Comparison of ENCODE assay signal across 8 mouse cellular contexts in genomic region chr3:89195979-89196877, GRCm38 (mm10). TPM values are rescaled to one million over a fixed set of nuclear protein-coding genes. Genes with fewer than 3 reads are reported as not detected.
DNase-seq lines count a peak whose midpoint lies in the region; ATAC-seq and TF ChIP-seq lines count a peak whose summit lies in the region.

No protein-coding gene starts in this region.

- TF ChIP-seq CTCF in lung, embryonic 14.5 days (IDR thresholded peaks at IDR 0.05; ENCODE audit: low read depth), result peak; percentile 63
- TF ChIP-seq CTCF in olfactory bulb, adult 2 months (IDR thresholded peaks at IDR 0.05; ENCODE audit: insufficient read depth, low read depth, low read length), result no peak
- 0 out of 2 replicates have a peak, but pooled peaks have one; percentile 31 for TF ChIP-seq CTCF in thymus, adult 2 months (IDR thresholded peaks at IDR 0.05; ENCODE audit: borderline replicate concordance, control insufficient read depth, extremely low read depth, insufficient read depth, low read length, poor library complexity)

- H3K4me1 ChIP-seq in forebrain, embryonic 14.5 days (ENCODE audit: control insufficient read depth, insufficient read depth, low read length), result peaks cover 5% of the 10 kb centered on the region
- no peaks in the 10 kb centered on the region for H3K4me1 ChIP-seq in lung, embryonic 14.5 days (ENCODE audit: insufficient read depth)
- peaks cover 6% of the 10 kb centered on the region; the same call in 1 of the 2 replicates for H3K4me1 ChIP-seq in olfactory bulb, adult 2 months (ENCODE audit: control insufficient read depth, insufficient read depth, low read length)
- peaks cover 10% of the 10 kb centered on the region for H3K4me1 ChIP-seq in thymus, adult 2 months (replicated peaks; ENCODE audit: control insufficient read depth, insufficient read depth, low read length)

- ATAC-seq in forebrain, embryonic 14.5 days, result peak; percentile 97
- ATAC-seq in lung, embryonic 14.5 days (ENCODE audit: insufficient read depth), result peak; percentile 97

- TF ChIP-seq POLR2A in olfactory bulb, adult 2 months (IDR thresholded peaks at IDR 0.05; ENCODE audit: insufficient read depth, low read depth, low read length), result peak; percentile 48; the same call in 1 of the 2 replicates
- TF ChIP-seq POLR2A in thymus, adult 2 months (IDR thresholded peaks at IDR 0.05; ENCODE audit: control insufficient read depth, extremely low read depth, insufficient read depth, low read length, poor library complexity), result peak; percentile 71

- H3K36me3 ChIP-seq in forebrain, embryonic 14.5 days (ENCODE audit: control insufficient read depth, insufficient read depth, low read length), result no peaks in the 10 kb centered on the region
- H3K36me3 ChIP-seq in lung, embryonic 14.5 days (ENCODE audit: insufficient read depth), result no peaks in the 10 kb centered on the region
- no peaks in the 10 kb centered on the region for H3K36me3 ChIP-seq in thymus, adult 2 months (ENCODE audit: control insufficient read depth, insufficient read depth, low read length)

- peak overlapping the region; percentile 67 for H3K4me2 ChIP-seq in forebrain, embryonic 14.5 days (ENCODE audit: low read length)
- peak overlapping the region; percentile 69 for H3K4me2 ChIP-seq in lung, embryonic 14.5 days

- no peaks in the 10 kb centered on the region for H3K9me3 ChIP-seq in forebrain, embryonic 14.5 days (replicated peaks; ENCODE audit: control insufficient read depth, low read length)
- no peaks in the 10 kb centered on the region for H3K9me3 ChIP-seq in lung, embryonic 14.5 days (ENCODE audit: low read depth, low read length)

- H3K4me3 ChIP-seq in forebrain, embryonic 14.5 days (ENCODE audit: low read depth, low read length), result peak overlapping the region; percentile 34
- peak overlapping the region; percentile 39 for H3K4me3 ChIP-seq in lung, embryonic 14.5 days (ENCODE audit: low read depth, low read length)
- H3K4me3 ChIP-seq in olfactory bulb, adult 2 months (ENCODE audit: insufficient read depth, low read depth, low read length), result peak overlapping the region; percentile 43
- H3K4me3 ChIP-seq in thymus, adult 2 months (ENCODE audit: control insufficient read depth, insufficient read depth, low read length), result peak overlapping the region; percentile 54

- peak; percentile 97 for DNase-seq in ES-CJ7 (ENCODE audit: low read depth, low spot score)
- DNase-seq in cerebellum, adult 11 months, result peak; percentile 72
- peak; percentile 95 for DNase-seq in forebrain, embryonic 14.5 days (ENCODE audit: low spot score)
- DNase-seq in heart, postnatal 14 days, result peak; percentile 88 to 90
- peak; percentile 77 to 87 for DNase-seq in layer of hippocampus, adult 18-20 months (ENCODE audit: low spot score in 2 of 2)
- DNase-seq in lung, embryonic 14.5 days, result peak; percentile 95
- DNase-seq in thymus, adult 2 months, result peak; percentile 89

- no peaks in the 10 kb centered on the region for H3K27me3 ChIP-seq in forebrain, embryonic 14.5 days (replicated peaks; ENCODE audit: control insufficient read depth, insufficient read depth, low read length)
- no peaks in the 10 kb centered on the region for H3K27me3 ChIP-seq in lung, embryonic 14.5 days (ENCODE audit: insufficient read depth, low read length)
- no peaks in the 10 kb centered on the region for H3K27me3 ChIP-seq in thymus, adult 2 months (ENCODE audit: control insufficient read depth, insufficient read depth, low read length)

- H3K27ac ChIP-seq in forebrain, embryonic 14.5 days (ENCODE audit: low read depth, low read length), result peak overlapping the region; percentile 60
- H3K27ac ChIP-seq in lung, embryonic 14.5 days (ENCODE audit: low read depth), result peak overlapping the region; percentile 80
- peak overlapping the region; percentile 77 for H3K27ac ChIP-seq in olfactory bulb, adult 2 months (ENCODE audit: insufficient read depth, low read depth, low read length)
- H3K27ac ChIP-seq in thymus, adult 2 months (ENCODE audit: control insufficient read depth, insufficient read depth, low read length), result peak overlapping the region; percentile 85

- H3K9ac ChIP-seq in forebrain, embryonic 14.5 days (ENCODE audit: low read length), result peak overlapping the region; percentile 66
- H3K9ac ChIP-seq in lung, embryonic 14.5 days, result peak overlapping the region; percentile 63

- 6% methylated on average over 33 of the region's 33 CpGs for WGBS in forebrain, embryonic 14.5 days
- 8% methylated on average over 33 of the region's 33 CpGs for WGBS in lung, embryonic 14.5 days
- 5% methylated on average over 33 of the region's 33 CpGs for WGBS in olfactory bulb, adult 2 months
- WGBS in thymus, adult 2 months, result 7% methylated on average over 33 of the region's 33 CpGs

- intact Hi-C loops in heart, postnatal 14 days (cut with DNase I), result loop anchor here (2.0 kb wide), 1 partner anchor 21 kb away; no protein-coding TSS in a partner anchor

RNA-seq across cellular contexts. Expression of gene Gba, which starts 6.5 kb away (rescaled TPM):
- polyA plus RNA-seq in forebrain, embryonic 14.5 days (2014; fragmentation: Nextera tagmentation; extraction: Ambion mirVana), result 45.6 and 47.9 TPM in 2 replicates
- total RNA-seq in heart, postnatal 14 days (2021), result 10 to 100 TPM; 22.1 to 23.9 TPM
- total RNA-seq in layer of hippocampus, adult 18-20 months (2021), result 10 to 100 TPM; 57.3 to 59.9 TPM
- polyA plus RNA-seq in lung, embryonic 14.5 days (2014; fragmentation: Nextera tagmentation; extraction: Ambion mirVana), result 34.4 and 35.5 TPM in 2 replicates
- polyA plus RNA-seq in olfactory bulb, adult 2 months (2012; ENCODE audit: insufficient read depth, insufficient read length, low replicate concordance, missing spikeins), result not detected in 2 replicates
- polyA plus RNA-seq in thymus, adult 2 months (2012; rRNA removed), result 98.8 and 117 TPM in 2 replicates

RNA-seq across cellular contexts. Expression of gene Fam189b, which starts 13.3 kb away (rescaled TPM):
- polyA plus RNA-seq in forebrain, embryonic 14.5 days (2014; fragmentation: Nextera tagmentation; extraction: Ambion mirVana), result 14.7 and 21.7 TPM in 2 replicates
- 1 to 10 TPM; 7.1 to 7.6 TPM for total RNA-seq in heart, postnatal 14 days (2021)
- total RNA-seq in layer of hippocampus, adult 18-20 months (2021), result 10 to 100 TPM; 49.0 to 59.9 TPM
- polyA plus RNA-seq in lung, embryonic 14.5 days (2014; fragmentation: Nextera tagmentation; extraction: Ambion mirVana), result 18.2 and 19.4 TPM in 2 replicates
- not detected in 2 replicates for polyA plus RNA-seq in olfactory bulb, adult 2 months (2012; ENCODE audit: insufficient read depth, insufficient read length, low replicate concordance, missing spikeins)
- 250 and 278 TPM in 2 replicates for polyA plus RNA-seq in thymus, adult 2 months (2012; rRNA removed)

RNA-seq across cellular contexts. Expression of gene Thbs3, which starts 18.8 kb away (rescaled TPM):
- 49.9 and 57.2 TPM in 2 replicates for polyA plus RNA-seq in forebrain, embryonic 14.5 days (2014; fragmentation: Nextera tagmentation; extraction: Ambion mirVana)
- 10 to 100 TPM; 12.7 to 17.1 TPM for total RNA-seq in heart, postnatal 14 days (2021)
- 10 to 100 TPM; 30.5 to 30.7 TPM for total RNA-seq in layer of hippocampus, adult 18-20 months (2021)
- 33.6 and 39.9 TPM in 2 replicates for polyA plus RNA-seq in lung, embryonic 14.5 days (2014; fragmentation: Nextera tagmentation; extraction: Ambion mirVana)
- polyA plus RNA-seq in olfactory bulb, adult 2 months (2012; ENCODE audit: insufficient read depth, insufficient read length, low replicate concordance, missing spikeins), result not detected in 2 replicates
- 7.2 and 10.9 TPM in 2 replicates for polyA plus RNA-seq in thymus, adult 2 months (2012; rRNA removed)

RNA-seq across cellular contexts. Expression of gene Scamp3, which starts 19.0 kb away (rescaled TPM):
- polyA plus RNA-seq in forebrain, embryonic 14.5 days (2014; fragmentation: Nextera tagmentation; extraction: Ambion mirVana), result 90.5 and 104 TPM in 2 replicates
- 10 to 100 TPM; 47.2 to 48.7 TPM for total RNA-seq in heart, postnatal 14 days (2021)
- 10 to 100 TPM; 68.5 to 69.8 TPM for total RNA-seq in layer of hippocampus, adult 18-20 months (2021)
- polyA plus RNA-seq in lung, embryonic 14.5 days (2014; fragmentation: Nextera tagmentation; extraction: Ambion mirVana), result 90.2 and 98.9 TPM in 2 replicates
- polyA plus RNA-seq in olfactory bulb, adult 2 months (2012; ENCODE audit: insufficient read depth, insufficient read length, low replicate concordance, missing spikeins), result not detected in 2 replicates
- polyA plus RNA-seq in thymus, adult 2 months (2012; rRNA removed), result 240 and 251 TPM in 2 replicates

RNA-seq across cellular contexts. Expression of gene Mtx1, which starts 30.7 kb away (rescaled TPM):
- polyA plus RNA-seq in forebrain, embryonic 14.5 days (2014; fragmentation: Nextera tagmentation; extraction: Ambion mirVana), result 156 and 182 TPM in 2 replicates
- 10 to 100 TPM; 64.8 to 69.8 TPM for total RNA-seq in heart, postnatal 14 days (2021)
- total RNA-seq in layer of hippocampus, adult 18-20 months (2021), result 10 to 100 TPM; 84.9 to 91.6 TPM
- polyA plus RNA-seq in lung, embryonic 14.5 days (2014; fragmentation: Nextera tagmentation; extraction: Ambion mirVana), result 193 and 212 TPM in 2 replicates
- polyA plus RNA-seq in olfactory bulb, adult 2 months (2012; ENCODE audit: insufficient read depth, insufficient read length, low replicate concordance, missing spikeins), result not detected in 2 replicates
- 209 and 224 TPM in 2 replicates for polyA plus RNA-seq in thymus, adult 2 months (2012; rRNA removed)

Comparison
In these comparisons a context has a peak if more than half of its experiments do, and no peak if none do; other contexts are left out.
1. Peak in every context shown above with its lines: DNase-seq, ATAC-seq, H3K4me3 ChIP-seq and H3K27ac ChIP-seq.
2. RNA of gene Fam189b, which starts 13.3 kb away (polyA plus RNA-seq): 250 to 278 TPM in thymus, adult 2 months, 18.2 to 19.4 TPM in lung, embryonic 14.5 days and 14.7 to 21.7 TPM in forebrain, embryonic 14.5 days; not detected in olfactory bulb, adult 2 months; every median in the first group is over 10 times any median in the second.